Mouse (Mus musculus) erythroblast, embryonic 14.5 days (primary cell): Measurements from ENCODE around the gene Kif5a.

Experiments used
- GATA1 ChIP-seq: IDR thresholded peaks from 2 replicates; pipeline ENCODE4 v1.6.1; 2012; ENCODE audit warnings: low read length, inconsistent platforms, mixed read lengths
- TAL1 ChIP-seq: IDR thresholded peaks from 3 replicates; pipeline ENCODE4 v1.6.1; 2012; ENCODE audit warnings: low read length, inconsistent platforms, mixed read lengths

DNA sequence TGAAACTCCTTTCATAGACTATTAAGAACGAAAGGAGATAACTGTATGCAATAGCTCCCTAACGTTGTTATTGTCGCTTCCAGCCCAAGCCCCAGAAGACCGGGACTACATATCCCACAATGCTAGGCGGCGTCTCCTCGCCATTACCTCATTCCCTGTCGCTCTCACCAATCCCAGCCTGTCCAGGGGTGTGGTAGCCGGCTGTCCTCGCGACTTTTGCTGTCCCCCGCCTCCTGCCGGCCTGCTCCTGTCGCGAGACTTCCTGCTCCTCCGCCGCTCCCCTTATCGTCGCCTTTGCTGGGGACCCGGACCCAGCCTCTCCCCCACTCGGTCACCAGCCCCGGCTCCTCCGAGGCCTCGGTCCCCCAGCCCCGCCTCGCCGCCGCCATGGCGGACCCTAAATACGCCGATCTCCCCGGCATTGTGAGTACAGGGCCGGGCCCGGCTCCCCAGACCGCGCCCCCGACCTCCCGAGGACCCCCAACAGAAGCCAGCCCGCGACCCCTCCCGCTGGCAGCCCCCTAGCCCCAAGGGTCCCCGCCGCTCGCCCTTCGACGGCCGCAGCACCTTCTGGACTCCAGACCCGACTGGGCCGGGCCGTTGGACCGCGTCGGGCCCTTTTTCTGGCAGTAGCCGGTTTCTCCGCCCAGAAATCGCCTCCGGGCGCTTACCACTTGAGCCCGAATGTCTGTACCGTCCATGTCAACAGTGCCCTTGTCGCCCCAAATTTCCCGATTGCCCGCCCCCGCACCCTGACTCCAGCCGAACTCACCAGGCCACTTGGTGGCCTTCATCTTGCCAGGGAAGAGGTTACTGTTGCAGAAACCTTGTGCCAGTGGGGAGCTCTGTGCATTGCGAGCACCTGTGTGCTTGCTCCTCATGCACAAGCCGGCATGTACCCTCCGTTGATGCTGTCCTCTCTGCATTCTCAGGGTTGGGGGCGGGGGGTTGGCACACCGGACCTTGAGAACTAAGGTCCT, 3.3 kb upstream of the Kif5a start, which contains the start of gene Dctn2:
- TF ChIP-seq TAL1 (no peak), GATA1 (peak; percentile 57)
